Mouse (Mus musculus) heart, embryonic 16.5 days (tissue): ENCODE measurements around the gene Gm10518. TPM values are rescaled to one million over a fixed set of nuclear protein-coding genes. Genes with fewer than 3 reads are reported as not detected.

Experiments used
- ATAC-seq: fragments of 200-750 bp; cut with Nextera tagmentation; replicated peaks from 2 replicates; pipeline ENCODE4 v1.8.0; 2017; ENCODE audit warnings: moderate number of reproducible peaks; ENCODE audit not compliant: insufficient read depth, low FRiP score; ENCODE audit errors: extremely low read depth
- H3K27ac ChIP-seq: fragments of 300-500 bp; sonication (generic); 2 replicates; pipeline ENCODE4 v1.5.1; 2014; ENCODE audit warnings: mild to moderate bottlenecking, low read length, control low read depth, moderate library complexity
- H3K27me3 ChIP-seq: fragments of 300-500 bp; sonication (generic); 2 replicates; pipeline ENCODE4 v1.6.1; 2014; ENCODE audit warnings: low read length, mixed read lengths; ENCODE audit not compliant: control insufficient read depth, insufficient read depth
- H3K36me3 ChIP-seq: fragments of 300-500 bp; sonication (generic); 2 replicates; pipeline ENCODE4 v1.6.1; 2014; ENCODE audit not compliant: control insufficient read depth, insufficient read depth
- H3K4me1 ChIP-seq: fragments of 300-500 bp; sonication (generic); 2 replicates; pipeline ENCODE4 v1.6.1; 2014; ENCODE audit warnings: low read length, mixed read lengths; ENCODE audit not compliant: control insufficient read depth, insufficient read depth
- H3K4me2 ChIP-seq: fragments of 300-500 bp; sonication (generic); 2 replicates; pipeline ENCODE4 v1.6.1; 2014; ENCODE audit warnings: low read depth, mild to moderate bottlenecking, control low read depth, low read length
- H3K4me3 ChIP-seq: fragments of 300-500 bp; sonication (generic); 2 replicates; pipeline ENCODE4 v1.5.1; 2014; ENCODE audit warnings: mild to moderate bottlenecking, control low read depth, low read length
- H3K9ac ChIP-seq: fragments of 300-500 bp; sonication (generic); 2 replicates; pipeline ENCODE4 v1.6.1; 2014; ENCODE audit warnings: low read length, control low read depth
- H3K9me3 ChIP-seq: fragments of 300-500 bp; sonication (generic); replicated peaks from 2 replicates; pipeline ENCODE4 v1.6.1; 2016; ENCODE audit warnings: low read length; ENCODE audit not compliant: control insufficient read depth
- WGBS: fragments of 180-500 bp; shearing (Covaris S2); extraction: QIAGEN DNeasy Blood & Tissue Kit; methylation state at CpG from one replicate; pipeline ENCODE4 v1.1.7; 2014; 5-methylcytosine and 5-hydroxymethylcytosine counted together
- polyA plus RNA-seq: library from polyadenylated mRNA; unstranded; fragments of >200 nt; fragmentation: Nextera tagmentation; extraction: Ambion mirVana; gene quantifications from 2 replicates; pipeline ENCODE4 v1.2.1, GENCODE M21; 2015

Gene Gm10518
- not detected in 2 replicates for polyA plus RNA-seq

DNA sequence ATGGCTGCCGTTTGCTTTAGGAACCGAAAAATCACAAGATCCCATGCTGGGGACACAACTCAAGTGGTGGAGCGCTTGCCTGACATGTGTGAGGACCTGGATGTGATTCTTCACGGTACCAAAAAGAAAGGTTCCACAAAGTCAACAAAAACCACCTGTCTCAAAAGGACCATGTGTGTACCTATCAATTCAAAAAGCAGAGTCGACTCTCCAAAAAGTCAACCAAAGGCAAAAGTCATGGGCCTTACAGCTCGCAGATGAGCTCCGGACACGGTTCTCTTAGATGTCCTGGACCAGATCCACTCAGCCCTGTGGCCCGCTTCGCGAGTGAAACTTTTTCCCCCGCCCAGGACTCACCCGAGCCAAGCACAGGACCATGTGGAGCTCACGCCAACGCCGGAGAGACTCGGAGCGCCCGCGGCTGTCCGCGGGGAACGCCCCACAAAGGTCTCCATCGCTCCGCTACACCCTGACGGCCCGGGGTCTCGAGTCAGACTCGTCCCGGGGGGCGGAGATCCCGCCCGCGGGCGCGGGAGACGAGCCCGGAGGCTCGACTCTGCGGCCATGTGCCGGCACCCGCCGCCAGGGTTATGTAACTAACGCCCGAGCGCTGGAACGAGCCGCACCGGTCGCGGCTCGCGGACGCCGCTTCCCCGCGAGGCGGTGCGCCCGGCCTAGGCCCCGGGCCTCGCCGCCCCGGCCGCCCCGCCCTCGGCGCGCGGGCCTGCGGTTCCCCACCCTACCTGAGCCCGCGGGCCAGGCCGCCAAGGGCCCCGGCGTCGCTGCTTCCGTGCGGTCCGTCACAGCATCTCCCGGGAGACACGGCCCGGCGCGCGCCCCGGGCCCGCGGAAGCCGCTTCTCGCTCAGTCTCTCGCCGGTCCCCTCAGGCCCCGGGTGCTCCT is at the start of gene Gm10518:
Gene Gm10518, plus strand, starts transcription at position 767 of the 903 bp plus-strand sequence.
- Histone ChIP-seq H3K27me3 (no peaks in the 10 kb centered on the region), H3K4me3 (peak within 1 kb of the TSS; percentile 66), H3K9ac (peak within 1 kb of the TSS; percentile 90), H3K4me2 (peak within 1 kb of the TSS; percentile 77), H3K4me1 (peaks cover 19% of the 10 kb centered on the region), H3K27ac (peak within 1 kb of the TSS; percentile 96), H3K36me3 (peaks cover 12% of the 10 kb centered on the region), H3K9me3 (0 out of 2 replicates have a peak, but pooled peaks cover 2% of the 10 kb centered on the region)
- peak; percentile 58 for ATAC-seq
- WGBS: under 1% methylated on average over 94 of the region's 94 CpGs

DNA sequence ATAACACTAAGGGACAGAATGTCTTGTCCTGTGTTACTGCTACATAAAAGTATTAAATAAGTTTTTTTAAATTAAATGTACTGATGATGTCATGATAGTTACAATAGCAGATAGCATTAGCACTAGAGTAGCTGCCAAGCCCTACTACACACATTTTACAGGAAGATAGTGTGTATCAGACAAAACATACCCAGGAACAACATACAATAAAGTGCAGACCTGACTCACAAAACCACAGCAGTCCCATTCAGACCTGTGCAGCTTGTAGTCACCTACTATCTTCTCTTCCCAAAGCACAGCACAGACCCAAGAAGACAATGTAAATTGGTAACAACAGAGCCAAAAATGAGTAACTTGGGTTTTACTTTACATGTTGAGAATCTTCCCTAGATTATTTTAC is 46.7 kb upstream of the Gm10518 start:
- H3K9ac ChIP-seq: no peak overlapping the region

DNA sequence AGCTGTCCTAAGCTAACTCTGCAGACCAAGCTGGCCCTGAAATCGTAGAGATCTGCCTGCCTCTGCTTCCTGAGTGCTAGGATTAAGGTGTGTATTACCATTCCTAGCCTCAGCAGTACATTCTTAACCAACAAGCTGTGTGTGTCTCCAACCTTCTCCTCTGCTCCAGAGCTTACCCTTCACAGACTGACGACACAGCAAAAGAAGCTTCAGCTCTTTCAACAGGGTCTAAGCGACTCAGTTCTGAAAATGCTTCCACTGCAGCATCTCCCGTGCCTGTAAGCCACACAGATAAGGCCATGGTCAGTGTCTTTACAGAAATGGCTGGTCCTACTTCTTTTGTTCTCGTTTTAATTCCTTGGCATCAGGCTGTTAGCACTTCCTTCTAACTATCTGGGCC is 43.1 kb upstream of the Gm10518 start:
- H3K4me3 ChIP-seq: no peak overlapping the region
- H3K4me2 ChIP-seq: no peak overlapping the region
- no peaks in the 10 kb centered on the region for H3K27me3 ChIP-seq
- H3K36me3 ChIP-seq: peaks cover 51% of the 10 kb centered on the region
- no peak overlapping the region for H3K27ac ChIP-seq
- H3K9ac ChIP-seq: no peak overlapping the region
- no peak for ATAC-seq
- H3K4me1 ChIP-seq: no peaks in the 10 kb centered on the region
- H3K9me3 ChIP-seq: no peaks in the 10 kb centered on the region
- 90% methylated on average over 5 of the region's 5 CpGs for WGBS

More for the DNA sequence above, 46.7 kb upstream of the Gm10518 start:
- no peaks in the 10 kb centered on the region for H3K9me3 ChIP-seq
- ATAC-seq: no peak
- peaks cover 52% of the 10 kb centered on the region for H3K36me3 ChIP-seq
- H3K4me1 ChIP-seq: no peaks in the 10 kb centered on the region
- no peaks in the 10 kb centered on the region for H3K27me3 ChIP-seq
- no peak overlapping the region for H3K4me2 ChIP-seq
- no peak overlapping the region for H3K27ac ChIP-seq
- H3K4me3 ChIP-seq: no peak overlapping the region

DNA sequence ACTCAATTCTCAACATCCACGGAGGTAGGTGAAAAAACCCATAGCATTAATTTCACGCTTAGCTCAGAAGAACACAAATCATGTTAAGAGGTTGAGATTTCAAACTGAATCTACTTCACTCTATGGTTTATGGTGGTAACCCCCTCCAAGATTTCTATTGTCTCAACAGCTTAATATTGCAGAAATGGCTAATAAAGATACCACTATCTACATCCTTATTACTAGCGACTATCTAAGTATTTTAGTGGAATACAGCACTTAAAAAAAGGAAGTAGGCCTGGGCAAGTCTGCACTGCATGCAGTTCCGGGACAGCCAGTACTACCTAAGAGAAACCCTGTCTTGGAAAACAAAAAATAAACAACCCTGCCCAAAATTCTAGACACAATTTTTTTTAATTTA is 42.6 kb upstream of the Gm10518 start:
- Histone ChIP-seq H3K9me3 (no peaks in the 10 kb centered on the region), H3K27ac (no peak overlapping the region), H3K4me3 (no peak overlapping the region), H3K36me3 (peaks cover 51% of the 10 kb centered on the region), H3K4me1 (no peaks in the 10 kb centered on the region), H3K9ac (no peak overlapping the region), H3K4me2 (no peak overlapping the region), H3K27me3 (no peaks in the 10 kb centered on the region)
- 87% methylated on average over 4 of the region's 4 CpGs for WGBS
- ATAC-seq: no peak

DNA sequence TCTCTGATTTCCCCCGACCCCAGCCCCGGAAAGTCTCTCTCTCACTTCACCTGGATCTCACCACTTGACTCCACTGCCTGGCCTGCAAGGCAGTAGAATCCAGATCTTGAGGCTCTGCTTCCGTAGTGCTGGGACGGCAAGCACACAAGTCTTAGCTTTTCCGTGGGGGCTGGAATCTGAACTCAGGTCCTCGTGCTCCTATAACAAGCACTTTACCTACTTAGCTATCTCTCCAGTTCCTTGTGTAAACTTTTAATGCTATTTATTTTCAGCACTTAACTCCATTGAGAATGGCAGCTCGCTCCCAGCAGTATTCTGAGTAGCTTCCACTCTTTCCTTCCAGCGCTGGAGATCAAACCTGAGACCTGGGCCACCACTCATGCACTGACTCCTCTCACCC is 26.3 kb upstream of the Gm10518 start:
- Histone ChIP-seq H3K4me3 (no peak overlapping the region), H3K36me3 (peaks cover 56% of the 10 kb centered on the region), H3K27me3 (no peaks in the 10 kb centered on the region), H3K9ac (no peak overlapping the region), H3K27ac (no peak overlapping the region), H3K4me1 (no peaks in the 10 kb centered on the region), H3K4me2 (no peak overlapping the region), H3K9me3 (no peaks in the 10 kb centered on the region)
- 89% methylated on average over 8 of the region's 8 CpGs for WGBS
- ATAC-seq: no peak

DNA sequence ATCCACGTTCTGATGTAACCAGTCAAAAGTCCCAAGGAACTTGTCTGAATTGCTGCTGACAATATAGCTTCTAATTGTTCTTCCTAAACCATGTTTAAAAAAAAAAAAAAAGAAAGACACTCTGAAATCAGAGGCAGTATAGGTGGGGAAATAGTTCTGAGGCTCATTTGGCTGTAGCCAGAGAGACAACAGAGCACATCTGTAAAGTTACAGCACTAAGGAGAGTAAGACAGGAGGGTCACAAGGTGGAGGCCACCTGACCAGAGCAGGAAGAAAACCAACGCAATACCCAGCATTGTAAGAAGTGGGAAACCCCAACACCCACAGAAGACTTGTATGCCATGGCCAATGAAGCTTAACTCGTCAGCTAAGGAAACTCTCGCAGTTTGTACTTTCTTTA is 19.1 kb upstream of the Gm10518 start:
- H3K27me3 ChIP-seq: no peaks in the 10 kb centered on the region
- H3K4me3 ChIP-seq: no peak overlapping the region
- no peak overlapping the region for H3K4me2 ChIP-seq
- no peak for ATAC-seq
- H3K27ac ChIP-seq: no peak overlapping the region
- 83% methylated on average over 4 of the region's 4 CpGs for WGBS
- H3K36me3 ChIP-seq: peaks cover 64% of the 10 kb centered on the region
- no peaks in the 10 kb centered on the region for H3K9me3 ChIP-seq
- no peaks in the 10 kb centered on the region for H3K4me1 ChIP-seq
- no peak overlapping the region for H3K9ac ChIP-seq

DNA sequence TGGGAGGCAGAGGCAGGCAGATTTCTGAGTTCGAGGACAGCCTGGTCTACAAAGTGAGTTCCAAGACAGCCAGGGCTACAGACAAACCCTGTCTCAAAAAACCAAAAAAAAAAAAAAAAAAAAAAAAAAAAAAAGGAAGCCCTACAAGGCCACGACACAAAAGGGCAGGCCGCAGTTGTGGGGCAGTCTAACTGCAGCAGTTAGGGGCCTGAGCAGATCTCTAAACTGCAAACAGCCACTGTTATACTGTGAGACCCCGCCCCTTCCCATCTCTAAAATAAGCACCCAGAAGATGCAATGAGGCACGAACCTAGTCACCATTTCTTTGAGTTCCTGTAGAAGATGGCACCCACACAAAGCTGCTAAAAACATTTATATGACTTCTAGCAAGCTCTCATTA is 17.7 kb upstream of the Gm10518 start:
- Histone ChIP-seq H3K36me3 (peaks cover 63% of the 10 kb centered on the region), H3K9ac (no peak overlapping the region), H3K27me3 (no peaks in the 10 kb centered on the region), H3K27ac (no peak overlapping the region), H3K4me3 (no peak overlapping the region), H3K9me3 (no peaks in the 10 kb centered on the region), H3K4me1 (no peaks in the 10 kb centered on the region), H3K4me2 (no peak overlapping the region)
- 93% methylated on average over 5 of the region's 5 CpGs for WGBS
- no peak for ATAC-seq

DNA sequence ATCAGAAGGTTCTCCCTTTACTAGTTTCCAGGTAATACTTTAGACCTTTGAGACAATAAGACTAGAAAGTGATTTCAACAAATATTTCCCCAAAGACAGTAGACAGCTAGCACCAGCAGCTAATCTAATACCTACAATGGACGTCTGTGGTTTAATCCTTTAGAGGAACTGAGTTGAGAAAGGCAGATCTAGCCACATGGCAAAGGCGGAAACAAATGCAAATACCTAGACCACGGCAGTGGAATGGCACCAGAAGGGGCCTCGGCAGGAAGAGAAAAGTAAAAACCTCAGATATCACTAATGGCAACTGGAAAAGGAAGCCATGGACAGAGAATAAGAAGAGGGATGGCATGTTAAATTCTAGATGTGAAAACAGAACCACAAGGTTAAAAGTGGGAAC is 15.9 kb upstream of the Gm10518 start:
- H3K4me1 ChIP-seq: no peaks in the 10 kb centered on the region
- H3K9ac ChIP-seq: no peak overlapping the region
- WGBS: 79% methylated on average over 4 of the region's 4 CpGs
- no peak overlapping the region for H3K4me3 ChIP-seq
- no peak overlapping the region for H3K4me2 ChIP-seq
- H3K36me3 ChIP-seq: peaks cover 60% of the 10 kb centered on the region
- H3K27me3 ChIP-seq: no peaks in the 10 kb centered on the region
- no peak for ATAC-seq
- H3K27ac ChIP-seq: no peak overlapping the region
- H3K9me3 ChIP-seq: no peaks in the 10 kb centered on the region

DNA sequence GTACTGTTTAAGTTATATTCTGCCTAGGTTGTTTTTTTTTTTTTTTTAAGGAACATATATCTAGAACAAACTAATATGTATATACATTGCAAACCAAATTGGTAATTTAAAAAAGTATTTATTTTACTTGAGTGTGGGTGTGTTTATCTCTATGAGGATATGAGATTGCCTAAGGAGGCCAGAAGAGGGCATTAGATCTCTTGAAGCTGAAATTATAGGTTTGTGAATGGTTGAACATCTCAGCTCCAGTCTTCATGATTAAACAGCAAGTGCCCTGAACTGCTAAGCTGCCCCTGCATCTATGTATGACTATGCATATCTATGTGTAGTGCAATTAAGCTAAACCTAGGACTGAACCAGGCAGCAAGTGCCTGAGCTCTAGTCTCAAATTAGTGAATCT is 4.4 kb upstream of the Gm10518 start:
- Histone ChIP-seq H3K4me3 (no peak overlapping the region), H3K4me1 (peaks cover 14% of the 10 kb centered on the region), H3K27me3 (no peaks in the 10 kb centered on the region), H3K9ac (no peak overlapping the region), H3K4me2 (no peak overlapping the region), H3K36me3 (peaks cover 40% of the 10 kb centered on the region), H3K27ac (no peak overlapping the region), H3K9me3 (0 out of 2 replicates have a peak, but pooled peaks cover 2% of the 10 kb centered on the region)
- ATAC-seq: no peak
